Mouse (Mus musculus): ENCODE results near the gene Gk5. TPM values are rescaled to one million over a fixed set of nuclear protein-coding genes. Genes with fewer than 3 reads are reported as not detected.
"Not testable (repeated sequence)": the region's sequence is repeated elsewhere in the genome, so short reads cannot be mapped to it uniquely, and the experiment has no call there.

Gk5 gene
- total RNA-seq (2017), result 0.97 to 3.3 TPM (median 2.1 TPM) in 3 replicates

- peak; percentile 98 for ATAC-seq (replicated peaks; ENCODE audit: insufficient number of reproducible peaks, low FRiP score, low TSS enrichment, poor library complexity, severe bottlenecking)
Observed at GRCm38 (mm10) chr9:96118861-96119772, at the start of gene Gk5. Gene Gk5 (plus strand): TSS chr9:96119362.

- ATAC-seq (replicated peaks; ENCODE audit: insufficient number of reproducible peaks, low FRiP score, low TSS enrichment, poor library complexity, severe bottlenecking), result no peak
Observed at GRCm38 (mm10) chr9:96078752-96079315, 40.3 kb upstream of the Gk5 start.

GRCm38 (mm10) chr9:96085293-96085692 lies 33.9 kb upstream of the Gk5 start:
- no peak for ATAC-seq (replicated peaks; ENCODE audit: insufficient number of reproducible peaks, low FRiP score, low TSS enrichment, poor library complexity, severe bottlenecking)

DNA sequence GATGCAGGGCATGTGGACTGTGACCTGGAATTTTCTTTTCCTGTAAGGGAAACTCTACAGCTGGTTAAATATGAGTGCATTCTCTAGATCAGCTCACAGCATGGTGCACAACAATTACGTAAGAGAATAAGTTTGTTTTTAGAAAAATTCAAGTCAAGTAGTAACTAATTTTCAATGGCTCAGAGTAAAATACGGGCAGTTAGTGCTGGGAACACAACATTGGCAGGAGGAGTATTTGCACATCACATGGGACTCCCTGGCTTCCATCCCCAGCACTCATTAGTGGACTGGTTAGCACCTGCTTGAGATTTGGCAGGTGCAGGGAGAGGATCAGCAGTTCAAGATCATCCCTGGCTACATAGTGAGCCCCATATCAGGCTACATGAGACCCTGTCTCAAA lies 31.5 kb upstream of the Gk5 start:
- no peak for ATAC-seq (replicated peaks; ENCODE audit: insufficient number of reproducible peaks, low FRiP score, low TSS enrichment, poor library complexity, severe bottlenecking)

DNA sequence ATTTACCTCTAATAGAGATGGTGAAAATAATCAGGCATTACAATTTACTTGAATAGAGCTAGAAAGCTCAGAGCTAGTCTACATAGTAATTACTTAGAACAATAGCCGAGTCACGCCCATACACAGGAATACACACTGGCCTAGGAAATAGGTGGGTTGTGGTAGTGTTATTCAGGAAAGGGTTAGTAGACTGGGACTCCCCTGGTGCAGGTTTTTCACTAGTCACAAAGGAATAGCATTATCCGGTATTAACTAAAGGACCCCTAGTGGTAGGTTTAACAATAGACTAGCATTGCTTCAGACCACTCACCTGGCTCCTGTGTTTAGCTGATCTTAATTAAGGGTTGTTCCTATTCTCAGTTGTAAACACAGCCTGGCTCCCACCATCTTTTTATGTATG lies 30.7 kb upstream of the Gk5 start:
- not testable (repeated sequence) for ATAC-seq (replicated peaks; ENCODE audit: insufficient number of reproducible peaks, low FRiP score, low TSS enrichment, poor library complexity, severe bottlenecking)

- ATAC-seq (replicated peaks; ENCODE audit: insufficient number of reproducible peaks, low FRiP score, low TSS enrichment, poor library complexity, severe bottlenecking), result not testable (repeated sequence)
Observed at GRCm38 (mm10) chr9:96092637-96093036, 26.5 kb upstream of the Gk5 start.

GRCm38 (mm10) chr9:96093221-96093620 lies 25.9 kb upstream of the Gk5 start:
- no peak for ATAC-seq (replicated peaks; ENCODE audit: insufficient number of reproducible peaks, low FRiP score, low TSS enrichment, poor library complexity, severe bottlenecking)

DNA sequence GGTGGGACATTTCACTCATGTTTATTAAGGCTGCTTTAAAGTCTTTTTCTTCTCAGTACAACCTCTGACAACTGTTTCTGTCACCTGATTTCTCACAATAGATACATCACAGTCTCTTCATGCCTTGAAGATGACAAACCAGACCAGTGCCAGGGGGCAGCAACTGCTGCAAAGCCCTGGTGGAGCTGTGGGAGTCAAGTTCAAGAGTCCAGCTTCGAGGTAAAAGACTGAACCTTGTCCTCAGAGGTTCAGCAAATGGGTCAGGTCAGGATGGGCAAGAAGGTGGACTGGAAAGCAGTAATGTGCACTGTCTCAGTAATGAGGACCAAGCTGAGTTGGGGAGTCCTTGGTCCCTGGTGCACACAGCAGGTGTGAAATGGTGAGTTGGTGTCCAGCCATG lies 24.8 kb upstream of the Gk5 start:
- ATAC-seq (replicated peaks; ENCODE audit: insufficient number of reproducible peaks, low FRiP score, low TSS enrichment, poor library complexity, severe bottlenecking), result no peak

DNA sequence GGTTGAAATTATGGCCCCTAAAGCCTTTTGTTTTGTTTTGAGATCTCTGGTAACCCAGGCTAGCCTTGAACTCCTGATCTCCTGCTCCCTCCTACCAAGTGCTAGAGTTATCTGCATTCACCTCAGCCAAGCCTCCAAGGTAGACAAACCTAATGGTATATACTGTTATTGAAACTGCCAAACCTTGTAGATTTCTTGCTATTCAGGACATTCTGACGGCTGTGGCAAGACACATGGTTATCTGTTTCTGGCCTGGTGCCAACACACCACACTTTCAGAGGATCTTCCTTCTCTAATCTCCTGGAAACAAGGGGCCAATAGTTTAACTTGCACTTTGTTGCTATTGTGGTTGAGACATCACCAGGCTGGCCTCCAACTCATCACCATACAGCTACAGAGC lies 24.0 kb upstream of the Gk5 start:
- no peak for ATAC-seq (replicated peaks; ENCODE audit: insufficient number of reproducible peaks, low FRiP score, low TSS enrichment, poor library complexity, severe bottlenecking)

DNA sequence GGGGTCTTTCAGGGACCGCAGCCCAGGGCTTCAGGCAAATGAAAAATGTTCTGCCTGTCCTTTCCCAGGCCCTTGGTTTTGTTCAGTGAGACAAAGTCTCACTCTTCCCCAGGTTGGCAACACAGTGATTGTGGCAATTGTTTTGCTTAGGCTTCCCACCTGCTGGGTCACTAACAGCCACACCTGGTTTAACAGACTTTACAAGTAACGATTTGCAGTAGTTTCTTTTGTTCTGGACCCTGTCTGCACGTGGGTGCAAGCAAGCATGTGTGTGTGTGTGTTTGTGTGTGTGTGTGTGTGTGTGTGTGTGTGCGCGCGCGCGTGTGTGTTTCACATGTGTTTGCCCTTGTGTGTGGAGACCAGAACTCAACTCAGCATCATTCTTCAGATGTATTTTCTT lies 16.3 kb upstream of the Gk5 start:
- ATAC-seq (replicated peaks; ENCODE audit: insufficient number of reproducible peaks, low FRiP score, low TSS enrichment, poor library complexity, severe bottlenecking), result no peak

DNA sequence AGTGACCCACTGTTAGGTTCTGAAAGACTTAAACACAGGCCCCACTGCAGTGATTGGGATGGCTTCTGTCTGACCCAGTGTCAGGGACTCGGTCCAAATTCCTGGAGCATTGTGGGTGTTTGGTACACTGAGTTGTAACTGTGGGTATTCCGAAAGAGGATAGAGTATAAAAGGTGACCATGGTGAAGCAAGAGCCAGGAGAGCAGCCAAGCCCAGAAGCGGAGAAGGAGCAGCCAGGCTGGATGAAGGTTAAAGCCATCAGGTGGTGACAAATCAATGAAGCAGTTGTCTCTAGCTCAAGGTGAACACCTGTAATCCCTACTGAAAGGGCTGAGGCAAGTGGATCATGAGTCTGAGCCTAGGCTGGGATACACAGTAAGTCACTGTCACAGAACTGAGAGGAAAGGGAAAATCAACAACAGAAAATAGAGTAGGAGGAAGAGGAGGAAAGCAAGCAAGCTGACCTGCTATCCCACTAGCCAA lies 6.2 kb upstream of the Gk5 start:
- ATAC-seq (replicated peaks; ENCODE audit: insufficient number of reproducible peaks, low FRiP score, low TSS enrichment, poor library complexity, severe bottlenecking), result no peak

DNA sequence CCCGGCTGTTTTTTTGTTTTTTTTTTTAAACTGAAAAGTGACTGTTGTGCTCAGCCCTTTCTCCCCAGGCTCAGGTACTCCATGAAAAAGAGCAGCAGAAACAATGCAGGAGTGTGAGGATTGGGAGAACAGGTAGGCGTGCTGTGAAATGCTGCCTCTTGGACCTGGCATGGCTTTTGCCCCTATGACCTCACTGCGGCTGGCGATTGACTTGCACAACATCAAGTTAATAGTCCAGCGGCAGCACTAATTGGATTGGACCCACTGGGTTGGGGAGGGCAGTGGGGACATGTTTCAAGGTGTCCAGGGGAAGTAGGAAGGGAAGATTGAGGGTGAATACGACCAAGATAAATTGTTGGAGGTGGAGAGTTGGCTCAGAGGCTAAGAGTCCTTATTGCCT lies 2.4 kb upstream of the Gk5 start:
- no peak for ATAC-seq (replicated peaks; ENCODE audit: insufficient number of reproducible peaks, low FRiP score, low TSS enrichment, poor library complexity, severe bottlenecking)

- ATAC-seq (replicated peaks; ENCODE audit: insufficient number of reproducible peaks, low FRiP score, low TSS enrichment, poor library complexity, severe bottlenecking), result no peak
Observed at GRCm38 (mm10) chr9:96118216-96118615, 946 bp upstream of the Gk5 start.

GRCm38 (mm10) chr9:96127972-96128371 lies 8.8 kb downstream of the Gk5 start:
- ATAC-seq (replicated peaks; ENCODE audit: insufficient number of reproducible peaks, low FRiP score, low TSS enrichment, poor library complexity, severe bottlenecking), result no peak

DNA sequence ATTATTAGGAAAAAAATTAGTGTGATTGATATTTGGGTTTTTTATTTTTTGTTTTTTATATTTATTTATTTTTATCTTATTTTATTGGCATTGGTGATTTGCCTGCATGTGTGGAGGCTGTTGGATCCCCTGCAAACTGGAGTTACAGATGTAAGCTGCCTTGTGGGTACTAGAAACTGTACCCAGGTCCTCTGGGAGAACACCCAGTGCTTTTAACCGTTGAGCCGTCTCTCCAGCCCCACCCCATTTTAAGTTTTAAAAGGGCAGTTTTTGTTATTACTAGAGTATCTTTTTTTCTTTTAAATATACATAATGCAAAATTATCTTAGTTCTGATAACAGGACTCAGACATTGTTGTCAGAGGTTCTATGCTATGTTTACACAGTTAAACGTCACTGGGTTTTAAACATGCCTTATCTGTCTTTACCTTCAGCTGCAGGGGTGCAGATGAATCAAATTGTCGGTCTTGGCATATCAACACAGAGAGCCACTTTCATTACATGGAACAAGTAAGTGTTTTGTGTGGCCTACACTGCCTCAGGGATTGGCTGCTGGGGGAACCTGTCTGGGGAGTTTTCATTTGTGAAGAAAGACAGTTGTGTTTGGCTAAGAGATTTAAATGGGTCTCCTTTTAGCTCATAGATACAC lies 13.9 kb downstream of the Gk5 start:
- ATAC-seq (replicated peaks; ENCODE audit: insufficient number of reproducible peaks, low FRiP score, low TSS enrichment, poor library complexity, severe bottlenecking), result no peak

DNA sequence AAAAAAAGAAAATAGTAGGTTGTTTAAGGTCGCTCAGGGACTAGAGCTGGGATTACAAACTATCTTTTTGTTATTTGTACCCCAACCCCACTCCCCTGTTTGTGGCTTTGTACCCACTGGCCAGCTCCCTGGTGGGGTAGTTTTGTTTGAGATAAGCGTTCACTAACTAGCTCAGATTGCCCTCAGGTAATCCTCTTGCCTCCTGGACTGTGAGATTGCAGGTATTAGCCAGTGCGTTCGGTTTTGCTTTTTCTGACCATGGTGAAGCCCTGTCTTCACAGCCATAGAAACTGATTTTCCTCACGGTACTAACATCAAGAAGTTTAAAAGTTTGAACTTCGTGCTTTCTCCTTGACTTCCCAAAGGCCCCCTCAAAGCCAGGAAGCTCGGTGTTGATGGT lies 15.3 kb downstream of the Gk5 start:
- ATAC-seq (replicated peaks; ENCODE audit: insufficient number of reproducible peaks, low FRiP score, low TSS enrichment, poor library complexity, severe bottlenecking), result no peak

DNA sequence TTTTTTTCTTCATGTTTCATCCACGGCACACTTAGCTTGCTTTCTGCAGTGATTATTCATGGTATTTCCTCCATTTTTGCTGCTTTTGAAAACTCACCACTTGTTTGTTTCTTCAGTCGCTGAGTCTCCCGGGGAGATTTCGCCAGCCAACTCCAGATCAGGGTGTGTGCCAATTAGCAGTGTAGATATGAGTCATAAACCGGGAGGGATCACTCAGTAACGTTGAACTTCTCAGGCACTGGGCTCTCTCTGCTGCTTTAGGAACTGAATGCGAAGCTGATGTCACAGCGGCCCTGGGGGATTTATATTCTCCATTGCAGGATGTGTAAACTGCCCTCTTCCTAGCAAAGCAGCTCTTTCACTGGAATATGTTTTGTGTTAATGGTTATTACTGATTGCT lies 15.8 kb downstream of the Gk5 start:
- no peak for ATAC-seq (replicated peaks; ENCODE audit: insufficient number of reproducible peaks, low FRiP score, low TSS enrichment, poor library complexity, severe bottlenecking)

DNA sequence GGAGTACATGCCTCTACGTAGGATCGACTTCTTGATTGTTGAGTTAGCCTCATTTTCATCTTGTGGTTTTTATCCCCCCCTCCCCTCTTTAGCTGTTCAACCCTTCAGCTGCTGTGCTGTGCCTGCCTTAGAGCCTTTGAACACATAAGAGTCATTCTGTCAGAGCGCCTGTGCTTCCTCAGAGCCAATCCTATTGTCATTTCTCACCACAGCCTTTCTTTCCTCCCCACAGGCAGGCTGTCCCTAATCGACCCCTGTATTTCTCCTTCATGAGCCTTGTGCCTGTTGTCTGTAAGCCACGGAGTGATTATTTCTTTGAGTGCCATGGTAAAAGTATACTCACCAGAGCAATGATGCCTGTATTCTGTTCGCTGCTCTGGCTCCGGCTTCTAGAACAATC lies 16.3 kb downstream of the Gk5 start:
- ATAC-seq (replicated peaks; ENCODE audit: insufficient number of reproducible peaks, low FRiP score, low TSS enrichment, poor library complexity, severe bottlenecking), result no peak

- no peak for ATAC-seq (replicated peaks; ENCODE audit: insufficient number of reproducible peaks, low FRiP score, low TSS enrichment, poor library complexity, severe bottlenecking)
Observed at GRCm38 (mm10) chr9:96138958-96139357, 19.8 kb downstream of the Gk5 start.

DNA sequence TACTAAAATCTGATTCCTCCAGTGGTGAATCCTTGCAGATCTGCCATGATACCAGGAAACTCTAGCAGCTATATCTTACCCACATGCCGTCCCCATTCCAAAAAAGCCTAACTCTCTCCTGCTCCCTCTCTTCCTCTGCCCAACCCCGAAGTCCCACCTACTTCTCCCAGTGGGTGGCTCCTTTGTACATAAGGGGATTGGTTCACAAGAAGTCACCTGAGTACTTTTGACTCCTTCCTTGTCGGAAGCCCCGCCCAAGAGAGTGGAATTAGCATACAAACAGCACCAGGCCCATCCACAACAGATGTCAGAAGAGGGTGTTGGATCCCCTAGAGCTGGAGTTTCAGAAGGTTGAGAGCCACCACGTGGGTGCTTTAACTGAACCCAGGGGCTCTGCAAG lies 20.7 kb downstream of the Gk5 start:
- ATAC-seq (replicated peaks; ENCODE audit: insufficient number of reproducible peaks, low FRiP score, low TSS enrichment, poor library complexity, severe bottlenecking), result no peak
